Mouse (Mus musculus) c-Kit-positive CD71-positive TER-119-negative erythroid progenitor cells, embryonic 14.5 days (primary cell): ENCODE measurements around the gene Gimap8.
"Not testable (repeated sequence)": the region's sequence is repeated elsewhere in the genome, so short reads cannot be mapped to it uniquely, and the experiment has no call there.

ENCODE experiments used
- DNase-seq: peaks from one replicate; pipeline ENCODE4 v3.0.0-alpha.2; 2013; ENCODE audit warnings: low read depth

Gimap8 gene

DNA sequence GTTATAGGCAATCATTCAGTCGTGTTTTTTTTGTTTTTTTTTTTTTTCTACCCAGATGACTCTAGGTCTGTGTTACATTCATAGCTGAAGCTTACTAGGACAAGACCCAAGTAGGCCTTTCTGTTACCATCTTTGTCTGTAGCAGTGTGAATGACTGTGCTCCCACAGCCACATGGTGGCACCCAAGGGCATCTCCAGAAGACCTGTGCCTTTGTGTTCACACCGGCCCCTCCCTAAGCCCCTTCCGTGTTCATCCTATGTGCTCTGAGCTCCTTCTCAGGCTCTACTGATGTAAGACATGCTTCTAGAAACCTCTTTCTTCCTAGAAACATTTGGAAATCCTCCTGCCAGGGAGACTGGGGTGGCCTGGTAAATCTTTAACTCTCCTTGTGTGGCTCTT lies at the start of gene Gimap8:
Gimap8 (plus strand) TSS at position 240 of the 400 bp plus-strand sequence.
- no peak for DNase-seq

DNA sequence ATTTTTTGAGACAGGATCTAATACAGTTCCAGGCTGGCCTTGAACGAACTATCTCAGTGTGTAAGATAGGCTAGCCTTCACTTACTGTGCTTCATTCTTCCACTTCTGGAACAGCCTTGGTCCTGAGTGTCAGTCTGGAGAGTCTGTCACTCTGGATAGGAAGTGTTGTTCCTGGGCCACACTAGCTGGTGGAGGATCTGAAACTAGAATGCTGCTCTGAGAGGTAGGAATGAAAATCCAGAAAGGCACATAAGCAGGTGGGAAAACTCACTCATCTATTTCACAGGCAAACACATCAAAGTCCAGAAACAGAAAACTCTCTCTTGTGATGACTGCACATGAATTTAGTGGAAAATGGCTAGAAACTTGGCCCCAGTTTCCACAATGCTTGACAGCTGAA lies 46.4 kb upstream of the Gimap8 start:
- no peak for DNase-seq

DNA sequence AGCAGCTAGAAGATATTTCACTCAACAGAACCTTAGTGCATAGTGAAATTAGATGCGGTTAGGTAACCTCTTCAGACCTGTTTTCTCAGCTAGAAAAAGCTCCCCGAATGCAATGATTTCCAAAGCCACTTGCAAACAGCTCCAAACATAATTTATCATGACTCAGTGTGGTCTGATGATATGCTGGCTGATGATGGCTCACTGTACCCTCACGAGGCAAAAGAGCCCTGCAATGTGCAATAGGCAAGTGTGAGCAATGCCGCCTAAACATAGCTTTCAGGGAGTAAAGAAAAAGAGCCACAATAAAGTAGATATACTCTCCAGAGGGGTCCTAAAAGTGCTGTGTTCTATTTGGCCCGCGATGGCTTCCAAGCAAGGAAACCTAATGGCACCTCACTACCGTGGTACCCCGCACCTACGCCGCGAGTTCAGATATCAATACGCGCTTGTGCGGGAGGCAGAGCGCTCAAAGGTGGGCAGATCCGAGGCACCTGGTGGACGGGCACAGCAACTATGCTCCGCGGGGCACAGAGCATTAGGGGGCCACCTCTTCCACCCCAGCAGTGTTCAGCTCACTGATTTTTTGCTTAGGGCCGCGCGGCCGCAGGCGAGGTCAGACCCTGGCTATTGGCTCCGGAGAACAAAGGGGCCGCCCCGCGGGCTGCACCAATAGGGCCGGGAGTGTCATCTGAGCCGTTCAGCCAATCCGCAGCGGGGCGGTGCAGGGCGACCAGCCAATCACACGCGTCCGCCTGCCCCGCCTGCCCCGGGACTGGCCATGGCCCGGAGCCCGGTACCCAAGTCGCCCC lies 45.6 kb upstream of the Gimap8 start, which contains the start of gene Zfp775:
Zfp775 (plus strand) TSS at position 793 of the 809 bp plus-strand sequence.
- DNase-seq = peak; percentile 81

DNA sequence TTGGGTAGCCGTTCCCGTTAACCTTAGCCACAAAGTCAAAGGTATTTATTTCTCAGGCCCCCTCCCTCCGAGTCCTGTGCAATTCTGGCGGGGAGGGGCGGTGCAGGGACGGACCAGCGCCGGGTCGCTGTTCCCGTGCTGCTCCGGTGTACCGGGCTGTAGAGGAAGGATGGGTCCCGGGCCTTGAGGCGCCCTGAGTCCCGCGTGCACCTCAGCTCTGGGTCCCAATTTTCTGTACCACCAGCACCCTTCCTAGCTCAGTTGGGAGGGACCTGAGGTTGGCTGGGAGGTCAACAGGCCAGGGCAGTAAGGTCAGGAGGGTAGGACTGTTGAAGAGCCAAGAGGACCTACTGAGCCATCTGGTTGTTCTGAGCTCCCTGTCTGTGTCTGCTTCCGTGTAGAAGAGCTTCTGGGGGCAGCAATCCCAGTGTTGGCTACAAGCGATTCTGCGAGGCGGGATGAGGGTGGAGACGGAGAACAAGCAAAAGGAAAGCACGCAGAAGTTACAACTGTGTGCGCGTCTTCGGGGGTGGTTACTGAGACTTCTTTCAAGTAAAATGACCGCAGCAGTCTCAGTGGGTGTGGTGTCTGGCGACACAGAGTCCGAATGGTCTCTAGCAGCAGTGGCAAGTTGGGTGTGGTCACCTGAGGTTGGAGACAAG lies 44.8 kb upstream of the Gimap8 start:
- DNase-seq = no peak

DNA sequence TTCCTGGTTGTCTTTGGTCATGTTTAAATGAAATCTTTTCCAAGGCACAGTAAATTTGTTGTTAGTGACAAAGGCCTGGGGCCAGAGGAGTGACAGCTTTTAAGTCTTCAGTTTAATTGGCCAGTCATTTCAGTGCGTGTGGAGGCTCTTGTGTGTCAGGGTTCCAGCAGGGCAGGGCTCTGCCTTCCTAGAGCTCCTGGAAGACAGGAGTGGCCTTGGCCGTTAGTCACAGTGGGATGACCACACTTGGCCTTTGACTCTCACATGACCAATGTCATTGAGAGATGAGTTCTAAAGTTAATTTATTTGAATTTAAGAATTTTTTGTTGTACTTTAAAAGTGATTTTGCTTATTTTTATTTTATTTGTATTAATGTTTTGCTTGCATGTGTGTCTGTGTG lies 38.9 kb upstream of the Gimap8 start:
- DNase-seq = no peak

DNA sequence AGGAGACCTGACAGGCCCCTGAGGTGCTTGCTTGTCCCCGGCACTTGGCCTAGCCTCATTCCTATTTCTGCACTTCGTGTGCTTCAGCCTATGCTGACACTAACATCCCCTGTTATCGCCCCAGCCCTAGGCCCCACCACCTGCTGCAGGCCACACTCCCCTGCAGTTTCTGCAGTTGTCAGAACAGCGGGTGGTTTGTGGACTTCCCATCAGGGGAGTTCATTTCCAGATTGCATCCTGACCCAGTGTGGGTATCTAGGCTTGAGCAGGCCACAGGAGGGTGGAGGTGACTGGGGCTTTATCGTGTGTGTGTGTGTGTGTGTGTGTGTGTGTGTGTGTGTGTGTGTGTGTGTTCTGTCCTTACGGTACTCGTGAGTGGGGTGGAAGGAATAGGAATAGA lies 37.5 kb upstream of the Gimap8 start:
- no peak for DNase-seq

DNA sequence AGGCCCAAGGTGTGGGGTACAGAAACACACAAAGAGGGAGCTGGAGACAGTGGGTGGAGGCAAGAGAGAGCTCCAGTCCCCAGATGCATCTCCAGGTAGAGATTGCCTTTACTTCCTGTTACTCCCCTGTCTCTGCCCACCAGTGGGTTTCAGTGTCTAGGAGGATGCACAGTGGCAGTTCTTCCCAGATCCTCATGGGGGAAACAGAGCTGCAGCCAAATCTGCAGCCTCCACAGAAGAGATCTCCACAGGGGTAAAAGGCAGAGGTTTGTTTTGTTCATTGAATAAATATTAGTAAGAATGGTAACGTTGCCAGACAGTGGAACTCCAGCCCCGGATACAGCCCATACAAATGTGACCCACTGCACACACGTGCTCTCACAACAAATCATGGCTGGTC lies 36.4 kb upstream of the Gimap8 start:
- no peak for DNase-seq

DNA sequence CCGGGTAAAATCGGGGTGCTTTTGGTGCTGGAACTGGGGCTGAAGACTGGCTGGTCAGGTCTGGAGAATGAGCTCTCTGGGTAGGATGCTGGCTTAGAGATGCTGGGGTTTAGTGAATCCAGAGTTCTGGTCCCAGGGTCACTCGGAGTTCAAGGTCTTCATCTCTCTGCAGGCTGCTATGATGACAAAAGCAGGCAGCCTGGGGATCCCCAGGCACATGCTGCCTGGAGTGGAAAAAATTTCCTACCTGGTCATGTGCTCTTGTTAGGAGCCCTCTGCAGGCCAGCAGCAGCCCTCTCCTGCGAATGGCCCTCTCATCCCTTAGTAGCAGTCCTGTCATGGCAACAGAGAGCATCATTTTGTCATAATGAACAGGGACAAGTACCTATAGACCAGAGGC lies 33.6 kb upstream of the Gimap8 start:
- DNase-seq = no peak

DNA sequence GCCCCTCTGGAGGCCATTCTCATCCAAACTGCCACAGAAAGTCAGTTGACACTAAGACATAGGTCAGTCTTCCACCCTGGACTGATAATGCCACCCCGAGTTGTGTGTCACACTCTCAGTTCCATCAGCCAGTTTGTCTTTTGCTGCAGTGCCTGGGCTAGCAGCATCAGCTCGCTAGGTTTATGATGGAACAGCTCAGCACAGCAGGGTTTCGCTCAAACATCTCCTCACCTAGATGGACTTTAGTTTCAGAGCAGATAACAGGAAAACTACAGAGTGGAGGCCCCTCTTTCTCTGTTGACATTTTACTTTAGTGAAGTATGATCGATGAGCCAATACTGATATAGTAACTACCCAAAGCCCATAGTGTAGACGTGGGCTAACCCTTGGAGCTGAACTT lies 32.3 kb upstream of the Gimap8 start:
- DNase-seq = no peak

DNA sequence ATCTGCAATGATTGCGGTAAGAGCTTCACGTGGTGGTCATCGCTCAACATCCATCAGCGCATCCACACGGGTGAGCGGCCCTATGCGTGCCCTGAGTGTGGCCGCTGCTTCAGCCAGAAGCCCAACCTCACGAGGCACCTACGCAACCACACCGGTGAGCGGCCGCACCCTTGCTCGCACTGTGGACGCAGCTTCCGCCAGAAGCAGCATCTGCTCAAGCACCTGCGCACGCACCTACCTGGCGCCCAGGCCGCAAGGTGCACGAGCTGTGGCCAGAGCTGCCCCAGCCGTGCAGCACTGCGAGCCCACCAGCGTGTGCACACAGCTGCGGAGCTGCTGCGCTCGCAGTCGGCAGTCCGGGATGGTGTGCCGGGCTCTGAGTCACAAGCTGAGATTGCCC lies 27.0 kb upstream of the Gimap8 start:
- DNase-seq = no peak

DNA sequence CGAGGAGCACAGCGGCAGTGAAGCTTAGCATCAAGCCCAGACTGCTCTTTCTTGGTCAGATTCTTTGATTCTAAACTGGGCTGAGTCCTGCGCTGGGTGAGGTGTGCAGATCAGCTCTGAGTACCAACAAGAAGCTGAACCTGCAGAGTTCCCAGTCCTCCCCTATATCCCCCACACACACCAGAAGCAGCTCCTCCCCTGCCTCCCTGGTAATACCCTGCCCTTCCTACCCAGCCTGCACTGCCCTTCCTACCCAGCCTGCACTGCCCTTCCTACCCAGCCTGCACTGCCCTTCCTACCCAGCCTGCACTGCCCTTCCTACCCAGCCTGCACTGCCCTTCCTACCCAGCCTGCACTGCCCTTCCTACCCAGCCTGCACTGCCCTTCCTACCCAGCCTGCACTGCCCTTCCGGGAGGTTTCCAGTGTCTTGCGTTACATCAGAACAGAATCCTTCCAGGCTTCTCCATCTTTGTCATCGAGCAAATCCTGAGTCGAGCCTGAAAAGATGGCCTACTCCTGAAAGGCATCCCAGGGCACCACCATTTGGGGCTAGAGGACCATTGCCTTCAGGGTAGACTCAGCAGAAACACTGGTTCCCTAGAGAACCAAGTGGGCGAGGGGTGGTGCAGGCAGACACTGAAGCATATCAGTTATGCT lies 24.7 kb upstream of the Gimap8 start:
- DNase-seq = not testable (repeated sequence)

DNA sequence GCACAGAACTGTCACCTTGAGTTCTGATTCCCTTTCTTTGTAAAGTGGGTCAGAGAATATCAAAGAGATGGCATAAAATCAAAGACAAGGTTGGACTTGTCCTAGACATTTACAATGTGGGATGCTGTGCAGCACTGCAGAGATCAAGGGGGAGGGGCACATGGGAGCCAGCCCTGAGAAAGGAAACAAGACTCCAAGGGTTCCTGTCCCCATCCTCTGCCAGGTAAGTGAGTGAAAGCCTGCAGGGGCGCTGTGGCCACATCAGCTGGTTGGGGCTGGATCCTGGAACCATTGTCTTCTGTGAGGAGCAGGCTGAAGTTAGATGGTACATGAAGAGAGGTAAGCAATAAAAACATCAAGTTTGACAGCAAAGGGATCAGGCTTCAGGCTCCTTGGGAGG lies 23.6 kb upstream of the Gimap8 start:
- no peak for DNase-seq

DNA sequence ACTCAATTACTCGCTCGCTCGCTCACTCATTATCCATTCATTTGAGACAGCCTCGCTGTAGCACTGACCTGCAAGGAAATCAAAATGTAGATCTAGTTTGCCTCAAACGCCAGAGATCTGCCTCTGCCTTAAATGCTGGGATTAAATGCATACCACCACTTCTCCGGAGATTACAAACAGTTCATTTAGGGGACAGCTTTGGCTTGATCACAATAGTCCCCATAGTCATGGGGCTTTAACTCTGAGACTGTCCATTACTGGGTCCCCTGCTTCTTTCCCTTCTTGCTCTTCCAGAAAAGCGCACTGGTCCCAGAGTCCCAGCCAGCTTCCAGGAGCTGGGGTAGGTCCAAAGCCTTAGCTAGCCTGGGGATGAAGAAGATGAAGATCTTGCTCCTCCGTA lies 20.6 kb upstream of the Gimap8 start, which contains the start of gene AI854703:
AI854703 (plus strand) TSS at position 301 of the 400 bp plus-strand sequence.
- no peak for DNase-seq

DNA sequence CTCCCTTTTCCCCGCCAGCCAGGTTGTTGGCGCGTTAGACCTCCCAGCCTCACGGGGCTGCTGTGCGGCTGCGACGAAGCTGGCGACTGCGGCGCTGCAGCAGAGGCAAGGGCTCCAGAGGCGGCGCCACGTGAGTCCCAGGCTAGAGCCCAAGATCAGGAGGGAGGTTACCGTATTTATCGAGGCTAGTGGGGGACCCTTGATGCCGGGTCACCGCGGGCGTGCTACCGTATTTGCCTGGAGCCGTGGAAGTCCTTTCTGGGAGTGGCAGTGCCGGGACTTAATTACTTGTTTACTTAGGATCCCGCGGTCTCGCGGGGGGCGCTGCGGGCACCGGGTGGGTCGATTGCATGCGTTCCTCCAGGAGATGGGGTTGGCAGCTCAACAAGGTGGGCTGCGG lies 20.1 kb upstream of the Gimap8 start:
- peak; percentile 13 for DNase-seq

DNA sequence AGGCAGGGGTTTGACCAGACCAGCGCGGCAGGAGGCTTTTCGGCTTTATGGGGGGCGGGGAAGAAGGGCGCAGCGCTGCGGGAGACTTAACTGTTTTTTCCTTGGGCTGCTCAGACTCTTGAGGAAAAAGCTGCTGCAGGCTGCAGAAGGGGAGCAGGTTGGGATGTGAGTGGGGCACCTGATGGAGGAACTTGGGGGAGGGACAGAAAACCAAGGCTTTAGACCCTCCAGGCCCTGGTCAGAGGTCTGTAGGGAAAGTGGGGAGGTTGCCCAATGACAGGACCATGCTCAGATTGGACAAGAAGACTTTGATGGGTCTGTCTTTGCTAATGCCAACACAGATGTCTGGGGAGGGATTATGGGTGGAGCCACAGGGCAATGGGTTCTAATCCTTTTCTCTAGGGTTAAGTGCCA lies 19.5 kb upstream of the Gimap8 start:
- no peak for DNase-seq

DNA sequence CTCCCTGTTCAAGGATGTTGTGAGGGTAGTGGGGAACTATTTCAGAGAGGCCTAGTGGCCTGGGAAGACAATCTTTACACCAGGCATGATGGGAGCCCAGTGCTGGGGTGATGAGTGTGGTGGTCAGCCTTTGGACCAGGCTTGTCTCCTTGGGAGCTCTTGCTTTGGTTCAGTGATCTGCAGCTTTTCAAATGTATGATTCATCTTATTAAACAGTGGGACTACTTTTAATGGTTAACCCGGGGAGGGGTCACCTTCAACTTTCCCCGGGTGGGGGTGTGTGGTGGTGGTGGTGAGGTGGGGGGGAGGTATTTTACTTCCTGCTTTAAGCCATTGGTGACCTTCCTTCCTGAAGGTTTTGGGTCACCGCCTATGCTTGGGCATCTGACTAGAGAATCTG lies 18.7 kb upstream of the Gimap8 start:
- DNase-seq = no peak

DNA sequence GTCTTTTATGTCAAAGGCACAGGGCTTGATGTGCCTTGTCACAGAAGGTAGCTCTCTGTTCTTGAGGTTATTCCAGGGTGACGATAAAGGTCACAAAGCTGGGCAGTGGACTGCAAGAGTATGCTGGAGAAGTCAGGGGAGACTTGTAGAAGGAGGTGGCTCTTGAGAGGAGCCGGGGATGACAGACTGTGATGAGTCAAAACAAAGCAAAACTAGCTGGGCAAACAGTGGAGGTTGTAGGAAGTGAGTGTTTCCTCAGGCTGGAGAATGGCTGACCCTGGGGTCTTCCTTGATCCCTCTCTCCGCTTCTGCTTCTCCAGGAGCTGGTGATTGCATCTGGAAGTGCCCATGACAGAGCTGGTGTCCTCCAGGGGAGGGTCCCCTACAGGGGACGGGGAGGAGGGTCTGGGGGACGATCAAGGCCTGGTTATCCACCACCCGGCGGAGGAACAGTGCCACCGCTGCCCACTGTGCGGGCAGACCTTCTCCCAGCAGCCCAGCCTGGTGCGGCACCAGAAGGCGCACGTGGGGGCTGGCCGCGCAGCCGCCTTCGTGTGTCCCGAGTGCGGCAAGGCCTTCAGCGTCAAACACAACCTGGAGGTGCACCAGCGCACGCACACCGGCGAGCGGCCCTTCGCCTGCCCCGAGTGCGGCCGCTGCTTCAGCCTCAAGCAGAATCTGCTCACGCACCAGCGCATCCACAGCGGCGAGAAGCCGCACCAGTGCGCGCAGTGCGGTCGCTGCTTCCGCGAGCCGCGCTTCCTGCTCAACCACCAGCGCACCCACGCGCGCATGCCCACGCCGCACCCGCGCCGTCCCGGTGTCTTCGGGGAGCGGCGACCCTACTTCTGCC lies 18.0 kb upstream of the Gimap8 start:
- no peak for DNase-seq

DNA sequence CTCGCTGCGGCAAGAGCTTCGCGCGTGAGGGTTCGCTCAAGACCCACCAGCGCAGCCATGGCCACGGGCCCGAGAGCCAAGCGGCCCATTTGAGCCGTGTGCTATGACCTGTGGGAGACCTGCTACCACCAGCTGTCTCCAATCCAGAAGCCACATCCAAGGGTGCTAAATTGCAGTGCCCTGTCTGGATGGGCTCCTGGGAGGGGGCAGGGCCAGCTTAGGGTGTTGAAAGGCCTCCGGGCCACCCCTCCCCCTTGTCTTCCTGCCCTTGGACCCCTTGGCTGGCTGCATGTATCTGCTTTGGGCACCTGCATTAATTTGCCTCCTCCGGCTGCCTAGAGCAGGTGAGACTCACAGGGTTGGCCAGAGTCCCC lies 17.4 kb upstream of the Gimap8 start:
- no peak for DNase-seq

DNA sequence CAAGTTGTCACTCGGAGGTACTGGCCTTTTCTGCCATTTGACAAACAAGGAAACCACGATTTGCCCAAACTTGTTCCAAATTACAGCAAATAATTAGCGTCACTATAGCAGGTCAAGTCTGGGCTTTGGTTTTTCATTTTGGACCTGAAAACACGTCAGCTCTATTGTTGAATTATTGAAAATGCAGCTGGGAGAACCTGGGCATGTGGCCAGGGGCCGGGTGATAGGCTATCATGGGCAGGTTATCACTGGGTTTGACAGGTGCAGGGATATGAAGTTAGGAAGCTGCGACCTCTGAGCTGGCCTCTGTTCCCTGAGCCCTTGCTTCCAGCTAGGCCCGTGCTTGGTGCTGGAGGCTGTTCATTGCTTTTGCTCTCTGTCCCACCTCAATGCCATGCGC lies 16.2 kb upstream of the Gimap8 start:
- no peak for DNase-seq

DNA sequence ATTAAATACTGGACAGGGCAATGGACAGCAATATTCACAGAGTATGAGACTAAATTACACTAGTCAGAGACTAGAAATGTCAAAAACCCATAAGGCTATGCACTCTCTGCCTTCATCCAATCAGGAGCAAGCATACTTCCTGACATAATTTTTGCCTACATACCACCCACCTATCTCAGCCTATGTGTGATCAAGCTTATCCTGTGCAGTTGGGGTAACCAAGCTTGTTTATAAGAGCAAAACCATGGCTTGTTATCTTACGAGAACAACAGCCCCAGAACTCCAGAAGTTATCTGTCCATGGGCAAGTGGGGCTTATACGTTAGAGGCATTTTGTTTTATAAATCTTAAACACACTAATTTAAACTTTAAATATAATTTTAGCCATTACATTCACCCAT lies 11.9 kb upstream of the Gimap8 start:
- peak; percentile 11 for DNase-seq

DNA sequence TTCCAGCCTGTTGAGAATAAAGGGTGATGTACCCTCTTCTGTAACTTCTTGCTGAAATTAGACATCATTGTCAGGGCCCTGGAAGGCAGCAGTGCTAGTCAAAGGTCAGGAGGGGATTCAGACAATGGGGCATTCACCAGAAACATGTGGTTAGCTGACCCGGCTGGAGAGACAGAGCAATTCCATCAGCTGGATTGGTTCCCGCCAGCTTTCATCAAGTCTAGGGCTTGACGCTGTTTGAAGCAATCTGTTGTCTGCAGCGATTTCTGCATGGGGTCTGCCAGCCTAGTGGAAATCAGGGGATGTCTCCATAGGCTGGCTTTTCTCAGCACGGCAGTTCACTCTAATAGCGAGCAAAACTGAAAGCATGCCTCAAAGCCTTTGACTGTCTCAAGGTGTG lies 10.5 kb upstream of the Gimap8 start:
- no peak for DNase-seq

DNA sequence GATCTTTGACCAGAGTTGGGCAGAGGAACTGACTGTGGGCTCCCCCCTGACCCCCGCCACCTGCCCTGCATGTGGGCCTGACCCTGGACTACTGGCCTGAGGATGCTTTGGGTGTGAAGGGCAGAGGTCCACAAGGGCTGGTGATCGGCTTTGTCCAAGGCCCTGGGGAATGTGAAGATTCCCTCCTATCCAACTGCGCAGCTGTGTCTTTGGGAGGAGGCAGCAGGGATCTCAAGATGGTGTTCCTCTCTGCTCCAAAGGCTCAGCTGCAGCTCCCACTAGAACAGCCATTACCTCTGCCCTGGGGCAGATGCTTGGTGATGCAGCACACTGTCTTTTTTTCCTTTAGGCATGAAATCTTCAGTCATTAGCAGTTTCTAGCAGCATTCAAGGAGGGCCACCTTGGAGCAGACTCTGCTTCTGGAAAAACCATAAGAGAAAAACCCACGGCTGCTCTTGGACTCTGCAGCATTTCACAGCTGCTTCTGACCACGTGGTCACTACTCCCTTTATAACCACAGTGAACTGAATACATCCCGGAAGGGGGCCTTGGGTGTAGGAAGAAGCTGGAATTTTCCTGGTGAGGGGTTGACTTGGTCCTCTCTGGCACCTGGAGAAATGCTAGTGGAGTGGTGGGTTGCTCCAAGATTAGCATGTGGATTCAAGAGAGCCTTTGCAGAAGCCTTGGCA lies 9.1 kb upstream of the Gimap8 start:
- DNase-seq = no peak
